Mouse (Mus musculus): Measurements from ENCODE around the gene Fchsd2.

- no peak for TF ChIP-seq CTCF (IDR thresholded peaks at IDR 0.05; ENCODE audit: low read depth)
- no peak for TF ChIP-seq EP300 (IDR thresholded peaks at IDR 0.05; ENCODE audit: low read depth)
Measured at GRCm38 (mm10) chr7:101326006-101326405, 233.3 kb downstream of the Fchsd2 start.
